Comparison of ENCODE assay signal across 9 mouse cellular contexts in genomic region chr10:87666719-87667387, GRCm38 (mm10).
DNase-seq lines count a peak whose midpoint lies in the region; ATAC-seq lines count a peak whose summit lies in the region.
"Had no signal": no experiment of that assay in that cellular context is flagged by ENCODE, and none has a peak within 500 bp of the region (broad histone marks: within the 10 kb centered on the region; RNA-seq: fewer than 3 reads in every experiment).

No protein-coding gene starts in this region.

- ATAC-seq in hindbrain, embryonic 12.5 days (ENCODE audit: low FRiP score): no peak
- no peak for ATAC-seq in hindbrain, embryonic 14.5 days (ENCODE audit: low FRiP score)
- peak; percentile 77 for ATAC-seq in forebrain, embryonic 16.5 days
- no peak for ATAC-seq in erythroid progenitor cell, adult 5-6 weeks (replicated peaks; ENCODE audit: low FRiP score, poor library complexity, severe bottlenecking)
- no peak for ATAC-seq in kidney, embryonic 14.5 days (ENCODE audit: low FRiP score, low TSS enrichment)

- H3K9ac ChIP-seq in hindbrain, embryonic 12.5 days: no peak overlapping the region
- H3K9ac ChIP-seq in hindbrain, embryonic 14.5 days: no peak overlapping the region
- no peak overlapping the region for H3K9ac ChIP-seq in forebrain, embryonic 16.5 days (replicated peaks; ENCODE audit: low read depth, low read length)
- no peak overlapping the region for H3K9ac ChIP-seq in kidney, embryonic 14.5 days (ENCODE audit: low read depth, low read length)

- H3K9me3 ChIP-seq in hindbrain, embryonic 12.5 days (replicated peaks): no peaks in the 10 kb centered on the region
- no peaks in the 10 kb centered on the region for H3K9me3 ChIP-seq in hindbrain, embryonic 14.5 days (ENCODE audit: control insufficient read depth, low read length)
- no peaks in the 10 kb centered on the region for H3K9me3 ChIP-seq in forebrain, embryonic 16.5 days (ENCODE audit: control insufficient read depth, low read length)
- H3K9me3 ChIP-seq in kidney, embryonic 14.5 days (ENCODE audit: control insufficient read depth, low read length): no peaks in the 10 kb centered on the region

- no peak for DNase-seq in hindbrain, embryonic 14.5 days (ENCODE audit: low spot score)
- DNase-seq in adipocyte (ENCODE audit: low spot score): peak; percentile 12
- peak; percentile 46 to 57 for DNase-seq in heart, postnatal 36 days
- no peak for DNase-seq in Muller cell, postnatal 12 days (ENCODE audit: inconsistent ontology term)
- DNase-seq: thymus, adult 18-20 months had no signal

- intact Hi-C loops in heart, postnatal 36 days (cut with DNase I): no loop called here

- H3K27me3 ChIP-seq in hindbrain, embryonic 12.5 days: no peaks in the 10 kb centered on the region
- no peaks in the 10 kb centered on the region for H3K27me3 ChIP-seq in hindbrain, embryonic 14.5 days (ENCODE audit: control insufficient read depth, insufficient read depth, low read length)
- H3K27me3 ChIP-seq in forebrain, embryonic 16.5 days (replicated peaks; ENCODE audit: control insufficient read depth, insufficient read depth, low read length): no peaks in the 10 kb centered on the region
- H3K27me3 ChIP-seq in kidney, embryonic 14.5 days (ENCODE audit: control insufficient read depth, insufficient read depth, low read length): no peaks in the 10 kb centered on the region

- H3K27ac ChIP-seq in hindbrain, embryonic 12.5 days: 0 out of 2 replicates have a peak overlapping the region, but pooled peaks have one; percentile 13
- H3K27ac ChIP-seq in hindbrain, embryonic 14.5 days: no peak overlapping the region
- H3K27ac ChIP-seq in forebrain, embryonic 16.5 days (ENCODE audit: low read length): peak overlapping the region; percentile 80
- H3K27ac ChIP-seq in kidney, embryonic 14.5 days (ENCODE audit: low read depth, low read length): no peak overlapping the region

- H3K4me1 ChIP-seq in hindbrain, embryonic 12.5 days: 0 out of 2 replicates have a peak, but pooled peaks cover 5% of the 10 kb centered on the region
- 0 out of 2 replicates have a peak, but pooled peaks cover 4% of the 10 kb centered on the region for H3K4me1 ChIP-seq in hindbrain, embryonic 14.5 days (replicated peaks; ENCODE audit: control insufficient read depth, insufficient read depth, low read length)
- H3K4me1 ChIP-seq in forebrain, embryonic 16.5 days (replicated peaks; ENCODE audit: control insufficient read depth, insufficient read depth, low read length): peaks cover 26% of the 10 kb centered on the region
- no peaks in the 10 kb centered on the region for H3K4me1 ChIP-seq in kidney, embryonic 14.5 days (ENCODE audit: control insufficient read depth, insufficient read depth, low read length)

- WGBS in hindbrain, embryonic 12.5 days: 82% methylated on average over 7 of the region's 7 CpGs
- 84% methylated on average over 7 of the region's 7 CpGs for WGBS in hindbrain, embryonic 14.5 days
- 61% methylated on average over 7 of the region's 7 CpGs for WGBS in forebrain, embryonic 16.5 days
- WGBS in kidney, embryonic 14.5 days: 83% methylated on average over 7 of the region's 7 CpGs

- H3K36me3 ChIP-seq in hindbrain, embryonic 12.5 days: no peaks in the 10 kb centered on the region
- H3K36me3 ChIP-seq in hindbrain, embryonic 14.5 days (replicated peaks; ENCODE audit: control insufficient read depth, insufficient read depth): no peaks in the 10 kb centered on the region
- H3K36me3 ChIP-seq in forebrain, embryonic 16.5 days (ENCODE audit: control insufficient read depth, insufficient read depth): no peaks in the 10 kb centered on the region
- H3K36me3 ChIP-seq in kidney, embryonic 14.5 days (ENCODE audit: control insufficient read depth, insufficient read depth, low read length): no peaks in the 10 kb centered on the region

- H3K4me2 ChIP-seq in hindbrain, embryonic 12.5 days (replicated peaks): no peak overlapping the region
- H3K4me2 ChIP-seq in hindbrain, embryonic 14.5 days (replicated peaks): no peak overlapping the region
- no peak overlapping the region for H3K4me2 ChIP-seq in forebrain, embryonic 16.5 days (ENCODE audit: low read length)
- no peak overlapping the region for H3K4me2 ChIP-seq in kidney, embryonic 14.5 days (replicated peaks; ENCODE audit: low read depth, low read length)

- no peak overlapping the region for H3K4me3 ChIP-seq in hindbrain, embryonic 12.5 days
- no peak overlapping the region for H3K4me3 ChIP-seq in hindbrain, embryonic 14.5 days (replicated peaks; ENCODE audit: low read length)
- H3K4me3 ChIP-seq in forebrain, embryonic 16.5 days (replicated peaks; ENCODE audit: low read length): no peak overlapping the region
- no peak overlapping the region for H3K4me3 ChIP-seq in kidney, embryonic 14.5 days (ENCODE audit: low read length)

Comparison
In these comparisons a context has a peak if more than half of its experiments do, and no peak if none do; other contexts are left out.
1. H3K27ac ChIP-seq: peak in hindbrain, embryonic 12.5 days (single experiment) and forebrain, embryonic 16.5 days (single experiment); none in hindbrain, embryonic 14.5 days (single experiment) and kidney, embryonic 14.5 days (single experiment).
2. DNase-seq: peak in adipocyte (single experiment) and heart, postnatal 36 days (2 of 2); none in hindbrain, embryonic 14.5 days (single experiment) and Muller cell, postnatal 12 days (single experiment).